Mouse (Mus musculus) C3H10T1/2 (cell line): ENCODE results near the gene Mrs2. TPM values are rescaled to one million over a fixed set of nuclear protein-coding genes. Genes with fewer than 3 reads are reported as not detected.

Source experiments
- polyA plus RNA-seq, 2 experiments: library from polyadenylated mRNA; unstranded; fragments of >200 nt; fragmentation: generic; extraction: Trizol; gene quantifications; one replicate each; pipeline ENCODE4 v1.2.1; 2012; ENCODE audit warnings: missing spikeins in 2 of 2

Mrs2 gene
- polyA plus RNA-seq = 1 to 10 TPM; 4.5 to 5.3 TPM

GRCm38 (mm10) chr13:25019793-25020539 is at the start of gene Mrs2:
TSS of gene Mrs2 (minus strand) at chr13:25020379.

GRCm38 (mm10) chr13:25055873-25056667 is 35.9 kb upstream of the Mrs2 start, which contains the start of gene Dcdc2a:
TSS of gene Dcdc2a (plus strand) at chr13:25056004.

GRCm38 (mm10) chr13:24942512-24943282 is 77.5 kb downstream of the Mrs2 start, which contains the start of gene Gpld1:
TSS of gene Gpld1 (plus strand) at chr13:24943152.

Other genes starting within 250 kb of the Mrs2 start
- gene BC005537, start 218.7 kb downstream of the Mrs2 start, polyA plus RNA-seq = 10 to 100 TPM in 1 of 2 experiments, 1 to 10 TPM in 1; 5.9 to 46.2 TPM
- gene Acot13, start 188.8 kb downstream of the Mrs2 start, polyA plus RNA-seq = 10 to 100 TPM; 15.9 to 78.4 TPM
- 1 to 10 TPM; 1.1 to 6.0 TPM for gene Tdp2, start 188.7 kb downstream of the Mrs2 start, polyA plus RNA-seq
- under 1 TPM in 1 of 2 experiments, not detected in 1; 0.04 TPM for gene D130043K22Rik, start 175.2 kb downstream of the Mrs2 start, polyA plus RNA-seq
- gene Aldh5a1, start 82.7 kb downstream of the Mrs2 start, polyA plus RNA-seq = 1 to 10 TPM in 1 of 2 experiments, under 1 TPM in 1; 0.97 to 2.0 TPM
- under 1 TPM; 0.01 to 0.83 TPM for gene Gpld1, start 77.2 kb downstream of the Mrs2 start, polyA plus RNA-seq
- under 1 TPM in 1 of 2 experiments, not detected in 1; 0.04 TPM for gene Dcdc2a, start 35.6 kb upstream of the Mrs2 start, polyA plus RNA-seq